Mouse (Mus musculus) heart, postnatal 10 days (tissue): ENCODE measurements around the gene Calm3. TPM values are rescaled to one million over a fixed set of nuclear protein-coding genes. Genes with fewer than 3 reads are reported as not detected.
"Not testable (repeated sequence)": the region's sequence is repeated elsewhere in the genome, so short reads cannot be mapped to it uniquely, and the experiment has no call there.

ENCODE experiments used
- DNase-seq, 2 experiments: peaks; one replicate each; pipeline ENCODE4 v3.0.0; 2021
- intact Hi-C: fragments of 180-260 bp; cut with DNase I; formaldehyde crosslinking; loops from one replicate; pipeline ENCODE4 v1.15.1; 2025
- total RNA-seq, 2 experiments: library from RNA; stranded (reverse); gene quantifications; 2 replicates each; pipeline ENCODE4 v1.2.3; 2021

Calm3 gene
- total RNA-seq, result 100 to 1,000 TPM; 252 to 262 TPM

DNA sequence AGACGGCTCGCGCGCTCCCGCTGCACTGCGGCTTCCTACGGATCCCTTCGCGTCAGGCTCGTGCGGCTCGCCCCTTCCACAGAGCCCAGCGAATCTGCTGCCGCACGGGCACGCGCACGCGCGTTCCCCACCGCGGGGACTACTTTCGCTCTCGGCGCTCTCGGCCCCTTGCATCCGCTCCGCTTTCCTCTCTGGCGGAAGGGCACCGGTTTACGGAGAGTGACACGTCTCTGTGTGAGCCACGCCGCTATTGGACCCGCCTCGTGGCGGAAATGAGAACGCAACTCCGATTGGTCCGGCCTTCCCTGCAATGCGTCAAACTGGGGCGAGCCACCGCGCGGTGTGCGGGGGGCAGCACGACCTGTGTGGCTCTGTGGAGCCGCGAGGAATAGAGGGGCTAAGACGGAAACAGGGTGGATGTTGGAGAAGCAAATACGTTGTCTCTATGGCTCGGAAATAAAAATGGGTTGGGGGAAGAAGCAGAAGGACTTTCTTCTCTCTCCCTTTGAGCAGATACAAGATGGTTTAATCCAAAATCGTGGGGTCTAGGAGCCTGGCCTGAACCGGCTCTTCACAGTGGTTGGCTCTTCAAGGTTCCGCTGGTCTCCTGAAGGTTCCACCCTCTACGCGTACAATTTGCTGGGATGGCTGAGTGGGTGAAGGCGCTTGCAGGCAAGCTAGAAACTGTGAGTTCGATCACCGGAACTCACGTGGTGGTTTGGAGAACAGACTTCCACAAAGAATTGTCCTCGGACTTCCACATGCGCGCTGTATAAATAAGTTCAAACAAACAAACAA, at the start of gene Calm3:
TSS of gene Calm3 (minus strand) at position 78 of the 798 bp plus-strand sequence.
- peak; percentile 100 for DNase-seq
- intact Hi-C loops, result loop anchor here (5.0 kb wide), 1 partner anchor 107 kb away; the partner anchor contains the start of genes Fkrp and Strn4

DNA sequence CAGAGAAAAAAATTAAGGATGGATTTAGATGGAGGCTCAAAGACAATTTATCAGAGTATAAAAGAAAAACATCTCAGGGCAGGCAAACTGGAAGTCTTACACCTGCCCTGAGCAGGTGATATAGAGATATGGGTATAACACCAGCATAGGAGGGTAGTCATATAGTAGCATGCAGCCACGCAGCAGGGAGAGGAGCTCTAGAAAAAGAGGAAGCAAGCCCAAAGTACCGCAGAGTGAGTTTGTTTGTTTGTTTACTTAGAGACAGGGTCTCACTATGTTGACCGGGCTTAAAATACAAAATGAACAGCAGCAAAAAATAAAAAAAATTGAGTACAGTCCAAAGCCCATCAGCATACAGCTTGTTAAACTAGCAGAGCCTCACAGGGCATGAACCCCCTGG, 47.2 kb upstream of the Calm3 start:
- DNase-seq, result no peak

DNA sequence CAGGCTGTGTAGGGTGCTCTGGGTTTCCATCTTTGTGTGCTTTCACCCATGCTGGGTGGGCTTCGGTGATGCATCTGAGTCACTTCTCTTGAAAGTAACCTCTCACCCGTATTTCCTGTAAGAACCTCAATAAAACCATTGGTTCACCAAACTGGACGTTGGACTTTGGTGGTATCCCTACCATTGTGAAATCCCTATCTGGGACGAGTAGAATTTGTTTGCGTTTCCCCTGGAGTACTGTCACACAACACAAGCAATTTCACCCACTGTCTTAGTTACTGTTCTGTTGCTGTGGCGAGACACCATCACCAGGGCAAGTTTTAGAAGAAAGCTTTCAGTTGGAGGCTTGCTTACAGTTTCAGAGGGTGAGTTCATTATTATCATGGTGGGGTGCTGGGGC, 44.5 kb upstream of the Calm3 start:
- DNase-seq, result no peak
- intact Hi-C loops, result no loop called here

More for the DNA sequence above, 47.2 kb upstream of the Calm3 start:
- intact Hi-C loops, result no loop called here

DNA sequence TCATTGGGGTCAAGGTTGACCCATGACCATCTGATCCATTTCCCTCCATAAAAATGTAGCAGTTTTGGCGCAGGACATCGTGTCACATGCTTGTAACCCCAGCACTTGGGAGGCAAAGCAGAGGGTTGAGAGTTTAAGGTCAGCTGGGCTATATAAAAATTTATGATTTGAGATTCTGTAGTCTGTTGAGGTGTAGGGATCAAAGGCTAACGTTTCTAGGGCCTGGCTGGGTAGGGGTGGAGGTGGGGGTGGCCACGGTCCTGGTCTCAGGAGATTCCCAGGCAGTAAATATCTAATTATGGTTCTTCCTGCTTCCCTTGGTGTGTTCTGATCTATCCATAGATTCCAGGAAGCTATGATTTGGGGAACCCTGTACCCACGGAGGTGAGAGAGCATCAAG, 37.8 kb upstream of the Calm3 start:
- DNase-seq, result no peak
- intact Hi-C loops, result no loop called here

DNA sequence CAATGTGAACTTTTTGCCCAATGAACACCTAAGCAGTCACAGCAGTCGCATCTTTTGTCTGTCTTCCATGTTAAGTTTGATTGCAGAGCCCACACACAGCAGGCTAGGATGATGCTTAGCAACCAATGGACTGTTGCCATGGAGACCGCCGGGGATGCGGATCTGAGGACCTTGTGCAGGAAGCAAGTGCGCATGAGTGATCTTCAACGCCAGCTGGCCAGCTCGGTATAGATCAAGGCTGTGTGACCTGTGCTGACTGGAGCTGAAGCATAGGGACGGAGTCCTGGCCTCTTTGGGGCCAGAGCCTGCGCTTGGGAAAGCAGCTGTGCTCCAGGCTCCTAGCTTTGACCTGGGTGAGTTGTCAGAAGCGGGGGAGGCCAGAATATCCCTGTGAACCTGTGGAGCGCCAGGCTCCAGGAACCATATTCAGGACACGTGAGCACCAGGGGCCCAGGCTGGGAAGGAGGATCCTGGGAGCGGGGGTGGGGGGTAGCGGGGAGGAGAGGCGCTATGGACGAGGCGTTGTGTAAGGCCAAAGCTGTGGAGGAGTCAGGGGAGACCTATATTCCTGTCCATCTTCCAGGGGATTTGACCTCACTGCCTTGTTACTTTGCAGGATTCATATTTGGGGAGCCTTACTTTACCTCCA, 35.7 kb upstream of the Calm3 start, which contains the start of gene Pnmal1:
TSS of gene Pnmal1 (plus strand) at position 141 of the 649 bp plus-strand sequence.
- intact Hi-C loops, result no loop called here
- DNase-seq, result no peak

DNA sequence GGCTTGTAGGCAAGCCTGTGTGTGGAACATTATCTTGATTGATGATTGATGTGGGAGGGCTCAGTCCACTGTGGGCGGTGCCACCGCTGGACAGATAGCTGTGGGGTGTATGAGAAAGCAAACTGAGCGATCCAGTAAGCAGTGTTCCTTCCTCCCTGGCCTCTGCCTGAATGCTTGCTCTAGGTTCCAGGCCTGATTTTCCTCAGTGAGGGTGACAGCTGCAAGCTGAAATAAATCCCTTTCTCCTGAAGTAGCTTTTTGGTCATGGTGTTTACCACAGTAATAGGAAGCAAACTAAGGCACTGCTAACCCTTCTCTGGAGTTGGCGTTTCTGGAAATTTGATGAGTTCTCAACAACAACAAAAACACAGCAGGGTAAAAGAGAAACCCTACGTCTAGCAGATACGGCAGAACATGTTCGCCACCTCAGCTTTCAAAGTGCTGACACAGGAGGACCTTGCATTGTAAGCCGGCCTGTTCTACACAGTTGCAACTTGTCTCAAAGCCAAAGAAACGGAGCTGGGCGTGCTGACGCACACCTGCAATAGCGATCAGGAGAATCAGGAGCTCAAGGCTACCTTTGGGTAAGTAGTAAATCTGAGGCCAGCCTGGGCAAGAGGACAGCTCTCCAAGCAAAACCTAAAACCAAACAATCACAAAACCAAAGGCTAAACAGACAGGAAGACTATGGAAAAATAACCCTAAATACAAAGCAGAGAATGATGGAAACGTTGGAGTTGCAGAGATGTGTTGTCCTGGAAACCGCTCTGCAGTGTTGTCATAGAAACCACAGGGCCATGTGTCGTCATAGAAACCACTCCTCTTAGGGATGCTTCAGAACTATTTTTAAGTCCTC, 32.7 kb upstream of the Calm3 start:
- intact Hi-C loops, result no loop called here
- no peak for DNase-seq

DNA sequence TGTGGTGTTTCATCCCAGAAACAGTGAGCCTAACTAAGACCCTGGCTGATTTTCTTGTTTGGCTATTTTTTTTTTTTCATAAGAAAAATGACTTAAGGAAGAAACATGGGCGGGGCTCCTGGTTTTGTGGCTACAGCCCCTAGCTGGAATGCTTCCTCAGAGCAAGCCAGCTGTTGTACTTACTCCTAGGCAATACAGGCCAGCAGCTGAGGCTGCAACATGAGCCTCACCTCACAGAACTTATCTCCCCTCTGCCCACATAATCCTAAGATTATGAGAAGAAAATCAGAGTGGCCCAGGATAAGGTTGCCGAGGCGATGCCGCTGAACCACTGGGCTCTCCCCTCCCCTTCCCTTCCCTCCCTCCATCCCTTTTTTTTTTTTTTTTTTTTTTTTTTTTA, 31.8 kb upstream of the Calm3 start:
- DNase-seq, result no peak
- intact Hi-C loops, result no loop called here

DNA sequence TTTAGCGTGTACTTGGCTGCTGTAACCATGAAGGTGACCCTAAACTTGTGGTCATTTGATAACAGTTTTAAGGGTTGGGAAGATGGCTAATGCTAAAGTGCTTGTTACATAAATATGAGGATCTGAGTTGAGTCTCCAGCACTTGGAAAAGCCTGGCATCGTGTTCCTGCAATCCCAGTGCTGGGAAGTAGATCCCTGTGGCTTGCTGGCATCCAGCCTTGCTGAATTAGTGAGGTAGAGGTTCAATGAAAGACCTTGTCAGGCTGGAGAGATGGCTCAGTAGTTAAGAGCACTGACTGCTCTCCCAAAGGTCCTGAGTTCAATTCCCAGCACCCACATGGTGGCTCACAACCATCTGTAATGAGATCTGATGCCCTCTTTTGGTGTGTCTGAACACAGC, 29.9 kb upstream of the Calm3 start:
- intact Hi-C loops, DNase-seq: not testable (repeated sequence)

DNA sequence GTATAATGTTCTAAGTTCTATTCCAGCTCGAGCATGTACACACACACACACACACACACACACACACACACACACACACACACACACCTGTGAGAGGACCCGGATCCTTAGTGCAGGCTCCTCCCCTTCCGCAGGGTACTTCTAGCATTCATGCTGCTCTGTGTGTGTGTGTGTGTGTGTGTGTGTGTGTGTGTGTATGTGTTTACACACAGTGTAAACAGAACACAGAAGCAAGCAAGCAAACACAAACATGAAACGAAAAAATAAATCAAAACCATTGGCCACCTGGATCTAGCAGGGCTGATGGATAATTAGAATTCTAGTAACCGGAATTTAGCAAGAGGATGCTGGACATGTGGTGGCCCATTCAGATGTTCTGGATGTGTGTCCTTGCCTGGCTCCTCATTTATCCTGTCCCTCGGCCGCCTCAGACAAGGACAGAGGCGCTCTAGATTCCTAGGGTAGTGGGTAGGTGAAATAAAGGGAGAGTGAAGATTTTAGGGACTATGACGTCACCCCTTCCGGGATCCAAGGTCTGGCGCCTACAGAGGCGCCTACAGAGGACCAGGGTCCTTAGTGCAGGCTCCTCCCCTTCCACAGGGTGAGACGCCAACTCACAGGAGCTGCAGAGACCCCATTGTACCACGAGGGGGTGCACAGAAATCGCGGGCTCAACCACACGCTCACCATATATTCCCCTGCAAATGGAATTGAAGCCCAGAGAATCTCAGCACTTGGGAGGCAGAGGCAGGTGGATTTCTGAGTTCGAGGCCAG, 27.1 kb upstream of the Calm3 start:
- intact Hi-C loops, result loop anchor here (1.0 to 2.0 kb wide), 4 partner anchors 19 to 115 kb away; no protein-coding TSS in a partner anchor
- peak; percentile 85 to 90 for DNase-seq

DNA sequence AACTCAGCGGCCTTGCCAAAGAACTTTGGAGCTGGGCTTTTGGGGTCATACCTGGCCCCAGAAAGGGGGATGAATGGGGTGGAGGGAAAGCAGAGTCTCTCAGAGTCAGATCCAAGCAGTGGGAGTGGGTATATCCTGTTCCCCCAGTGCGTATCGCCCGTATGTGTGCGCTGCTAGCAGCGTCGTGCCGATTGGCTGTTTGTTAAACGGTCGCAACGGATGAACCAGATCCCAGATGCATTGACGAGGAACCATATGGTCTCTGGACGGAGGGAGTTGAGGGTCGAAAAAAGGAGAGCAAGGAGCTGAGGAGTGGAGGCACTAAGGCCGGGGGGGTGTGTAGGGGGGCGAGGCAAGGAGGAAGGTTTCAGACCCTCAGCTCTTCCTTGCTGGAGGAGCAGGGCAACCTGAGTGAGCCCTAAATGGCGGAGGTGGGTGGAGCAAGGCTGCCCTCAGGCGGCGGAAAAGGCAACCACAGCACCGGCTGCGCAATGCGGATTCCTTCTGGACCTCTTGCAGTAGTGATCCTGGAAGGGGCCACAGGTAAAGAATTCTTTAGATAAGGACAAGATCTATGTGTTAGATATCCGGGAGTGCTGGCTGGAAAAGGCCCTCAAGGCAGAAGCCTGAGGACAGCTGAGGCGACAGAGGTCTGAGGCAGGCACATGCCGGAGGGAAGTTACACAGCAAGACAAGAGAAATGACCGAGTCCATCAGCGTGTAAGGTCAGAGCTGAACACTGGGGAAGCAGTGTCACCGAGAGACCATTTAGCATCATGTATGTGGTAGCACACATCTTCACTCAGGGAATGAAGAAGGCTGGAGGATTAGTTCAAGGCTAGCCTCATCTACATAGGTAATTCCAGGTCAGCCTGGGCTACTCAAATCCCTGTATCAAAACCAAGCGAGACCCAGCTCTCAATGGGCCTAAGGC, 26.3 kb upstream of the Calm3 start:
- peak; percentile 82 to 85 for DNase-seq
- intact Hi-C loops, result loop anchor here (1.0 to 2.0 kb wide), 2 partner anchors 18 to 49 kb away; no protein-coding TSS in a partner anchor

DNA sequence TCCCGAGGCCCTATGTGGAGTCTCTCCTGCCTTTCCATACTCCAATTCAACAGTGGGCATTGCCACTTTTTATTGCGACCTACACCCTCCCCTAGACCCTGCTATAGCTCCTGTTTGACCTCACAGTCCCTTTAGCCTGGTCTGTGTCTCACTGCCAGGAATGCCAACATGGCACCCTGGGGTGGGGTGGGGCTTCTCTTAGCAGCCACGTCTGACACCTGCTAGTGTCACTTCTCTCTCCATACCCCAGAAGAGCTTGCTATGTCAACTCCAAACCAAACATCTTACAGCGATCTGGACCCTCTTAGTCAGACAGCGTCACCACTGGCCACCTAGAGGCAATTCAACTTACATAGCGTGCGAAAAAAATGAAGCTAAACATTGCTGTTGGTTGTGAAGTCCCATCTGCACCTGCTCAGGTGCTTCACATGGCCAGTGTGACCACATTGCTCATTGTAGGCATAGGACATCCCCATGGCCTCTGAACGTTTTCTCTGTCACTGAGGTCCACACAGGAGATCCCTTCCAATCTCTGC, 25.1 kb upstream of the Calm3 start:
- intact Hi-C loops, result no loop called here
- no peak for DNase-seq

DNA sequence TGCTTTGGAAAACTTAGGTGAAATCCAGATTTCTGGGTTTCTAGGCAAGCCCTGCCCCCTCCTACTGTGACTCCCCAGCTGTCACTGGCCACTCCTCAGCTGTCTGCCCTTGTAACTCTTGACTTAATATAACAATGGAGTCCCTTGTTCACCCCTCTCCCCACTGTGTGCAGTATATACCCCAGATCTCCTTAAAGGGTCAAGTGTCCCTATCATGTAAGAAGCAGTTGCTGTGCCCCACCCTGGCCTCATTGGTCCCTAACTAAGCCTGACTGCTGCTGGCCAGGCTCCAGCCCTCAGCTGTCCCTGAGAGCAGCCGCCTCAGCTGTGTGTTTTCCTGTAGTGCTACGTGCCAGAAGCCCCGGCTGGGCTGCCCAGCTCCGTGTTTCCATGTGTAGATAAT, 24.0 kb upstream of the Calm3 start:
- DNase-seq, result peak; percentile 73 to 75
- intact Hi-C loops, result no loop called here

DNA sequence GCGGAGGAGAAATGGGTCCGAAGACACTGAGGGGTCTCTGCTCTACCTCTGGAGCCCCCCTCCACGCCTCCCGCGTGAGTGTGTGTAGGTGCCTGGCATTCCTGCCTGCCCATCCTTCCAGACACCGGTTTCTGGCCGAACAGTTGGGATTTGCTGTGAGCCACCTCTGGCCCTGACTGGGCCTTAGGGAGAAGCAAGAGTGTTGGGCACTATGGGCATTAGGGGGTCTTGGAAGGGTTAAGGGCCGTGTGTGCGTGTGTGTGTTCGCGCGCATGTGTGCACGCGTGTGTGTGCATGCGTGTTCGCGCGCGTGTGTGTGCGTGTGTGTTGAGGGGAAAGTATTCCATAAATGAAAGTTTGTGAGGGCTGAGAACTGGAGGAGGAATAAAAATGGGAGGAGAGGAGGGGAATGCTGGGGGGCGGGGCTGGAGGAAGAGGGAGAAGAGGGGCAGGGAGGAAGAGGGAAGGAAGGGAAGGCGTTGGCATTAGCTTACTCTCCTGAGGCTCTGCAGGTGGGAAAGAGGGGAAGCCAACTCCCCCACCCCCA, 23.5 kb upstream of the Calm3 start:
- intact Hi-C loops, result no loop called here
- peak; percentile 35 to 38 for DNase-seq

DNA sequence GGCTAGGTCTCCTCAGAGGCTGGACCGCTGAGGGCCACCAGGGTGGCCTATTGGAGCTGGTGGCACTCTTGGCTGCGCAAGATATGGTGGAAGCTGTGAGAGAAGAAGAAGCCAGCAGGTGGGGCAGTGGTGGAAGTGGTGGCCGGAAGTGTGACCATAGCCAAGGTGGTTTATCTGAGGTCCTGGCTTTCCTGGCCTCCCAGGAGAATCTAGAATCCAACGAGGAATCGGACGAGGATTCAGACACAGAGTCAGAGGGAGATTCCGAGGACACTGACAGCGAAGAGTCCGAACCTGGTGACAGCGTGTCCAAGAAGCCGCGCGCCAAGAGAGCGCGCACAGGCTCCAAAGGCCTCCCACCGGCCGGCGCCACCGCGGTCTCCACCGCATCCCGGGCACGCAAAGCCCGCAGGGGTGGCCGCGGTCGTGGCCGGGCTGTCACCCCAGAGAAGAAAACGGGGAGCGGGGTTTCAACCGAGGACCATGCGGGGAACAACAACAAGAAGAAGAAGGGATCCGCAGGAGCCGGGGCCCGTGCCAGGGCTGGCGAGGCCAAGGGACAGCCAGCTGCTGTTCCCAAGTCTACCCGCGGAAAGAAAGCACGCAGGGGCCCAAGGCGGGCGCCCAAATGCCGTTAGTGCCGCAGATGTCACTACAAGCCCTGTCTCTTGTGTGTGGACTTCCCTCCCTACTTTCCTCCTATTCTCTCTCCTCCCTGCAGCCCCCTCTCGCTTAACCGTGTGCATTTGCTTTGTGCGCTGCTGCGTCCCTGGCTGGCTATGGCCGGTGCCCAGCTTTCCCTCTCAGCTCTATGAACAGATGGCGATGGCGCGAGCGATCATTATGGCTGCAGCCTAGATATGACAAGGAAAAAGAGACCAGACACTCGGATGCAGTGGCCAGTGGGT, 22.8 kb upstream of the Calm3 start:
- DNase-seq, result peak; percentile 42 to 54

DNA sequence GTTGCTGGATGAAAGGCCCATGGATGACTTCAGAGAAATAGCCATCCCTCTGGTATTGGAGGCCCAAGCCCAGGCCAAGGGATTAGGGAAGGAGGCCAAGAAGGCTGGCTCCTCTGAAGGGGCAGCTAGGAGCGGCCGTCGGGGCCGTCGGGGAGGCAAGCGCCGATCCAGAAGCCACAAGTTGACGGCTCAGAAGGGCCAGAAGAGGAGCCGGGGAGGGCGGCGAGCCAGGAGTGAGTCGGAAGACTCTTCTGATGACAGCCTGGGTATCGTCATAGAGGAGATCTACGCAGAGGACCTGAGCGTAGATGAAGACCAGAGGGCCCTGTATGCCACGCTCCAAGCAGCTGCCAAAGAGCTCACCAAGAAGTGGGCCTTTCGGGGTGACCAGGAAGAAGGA, 21.5 kb upstream of the Calm3 start:
- peak in 1 of 2 experiments; percentile 36 for DNase-seq
- intact Hi-C loops, result no loop called here

More for the DNA sequence above, 22.8 kb upstream of the Calm3 start:
- intact Hi-C loops, result no loop called here

DNA sequence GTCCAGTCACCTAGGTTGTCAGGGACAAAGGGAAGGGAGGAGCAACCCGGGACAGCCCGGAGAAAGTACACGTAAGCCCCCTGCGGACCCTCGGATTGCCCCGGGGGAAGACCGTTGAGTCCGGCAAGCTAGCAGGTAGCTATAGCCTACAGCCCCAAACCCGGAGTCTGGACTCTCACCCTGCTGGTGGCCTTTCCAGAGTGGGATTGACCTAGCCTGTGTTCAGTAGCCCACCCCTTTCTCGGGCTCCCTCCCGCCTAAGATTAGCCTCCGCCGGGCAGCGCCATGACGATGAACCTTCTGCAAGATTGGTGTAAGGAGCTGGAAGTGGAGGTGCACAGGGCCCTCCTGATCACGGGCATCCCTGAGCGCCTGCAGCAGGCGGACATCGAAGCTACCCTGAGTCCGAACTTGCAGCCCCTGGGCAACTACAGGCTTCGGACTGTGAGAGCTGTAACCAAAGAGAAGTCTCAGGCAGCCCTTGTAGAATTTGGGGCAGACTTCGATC, 20.9 kb upstream of the Calm3 start:
- no peak for DNase-seq
- intact Hi-C loops, result no loop called here
